Mouse (Mus musculus): ENCODE results near the gene Gm9970. TPM values are rescaled to one million over a fixed set of nuclear protein-coding genes. Genes with fewer than 3 reads are reported as not detected.

Gene Gm9970
- 1.0 and 1.3 TPM in 2 replicates for polyA plus RNA-seq (2015; fragmentation: Nextera tagmentation; extraction: Ambion mirVana)

GRCm38 (mm10) chr5:31240637-31241521, at the start of gene Gm9970, which contains the start of gene Nrbp1:
Gm9970 (minus strand) TSS chr5:31241232.
Nrbp1 (plus strand) TSS chr5:31240864.

GRCm38 (mm10) chr5:31251541-31252101, 10.6 kb upstream of the Gm9970 start, which contains the start of gene Krtcap3:
Krtcap3 (plus strand) TSS chr5:31251691.

GRCm38 (mm10) chr5:31220448-31221303, 20.4 kb downstream of the Gm9970 start, which contains the start of gene Ppm1g:
Ppm1g (minus strand) TSS chr5:31220687.

GRCm38 (mm10) chr5:31201742-31202590, 39.1 kb downstream of the Gm9970 start, which contains the start of gene Zfp513:
Zfp513 (minus strand) TSS chr5:31202303.

GRCm38 (mm10) chr5:31192939-31193630, 47.9 kb downstream of the Gm9970 start, which contains the start of the genes Snx17 and Eif2b4:
Snx17 (plus strand) TSS chr5:31193227.
Eif2b4 (minus strand) TSS chr5:31193430.

Other genes with a start within 250 kb of the Gm9970 start
- gene Atraid, start 192.9 kb downstream of the Gm9970 start, polyA plus RNA-seq (2015; fragmentation: Nextera tagmentation; extraction: Ambion mirVana), result 208 and 234 TPM in 2 replicates
- gene Slc5a6, start 192.3 kb downstream of the Gm9970 start, polyA plus RNA-seq (2015; fragmentation: Nextera tagmentation; extraction: Ambion mirVana), result 7.6 and 8.1 TPM in 2 replicates
- gene Cad, start 186.5 kb downstream of the Gm9970 start, polyA plus RNA-seq (2015; fragmentation: Nextera tagmentation; extraction: Ambion mirVana), result 7.7 and 8.9 TPM in 2 replicates
- gene Dnajc5g, start 134.9 kb downstream of the Gm9970 start, polyA plus RNA-seq (2015; fragmentation: Nextera tagmentation; extraction: Ambion mirVana), result not detected in 2 replicates
- gene Slc30a3, start 133.0 kb downstream of the Gm9970 start, polyA plus RNA-seq (2015; fragmentation: Nextera tagmentation; extraction: Ambion mirVana), result not detected in 2 replicates
- not detected in 2 replicates for gene Trim54, start 124.5 kb downstream of the Gm9970 start, polyA plus RNA-seq (2015; fragmentation: Nextera tagmentation; extraction: Ambion mirVana)
- not detected in 2 replicates for gene Ucn, start 102.4 kb downstream of the Gm9970 start, polyA plus RNA-seq (2015; fragmentation: Nextera tagmentation; extraction: Ambion mirVana)
- 60.7 and 61.3 TPM in 2 replicates for gene Mpv17, start 87.0 kb downstream of the Gm9970 start, polyA plus RNA-seq (2015; fragmentation: Nextera tagmentation; extraction: Ambion mirVana)
- 0.29 and 1.5 TPM in 2 replicates for gene Gm29609, start 61.3 kb downstream of the Gm9970 start, polyA plus RNA-seq (2015; fragmentation: Nextera tagmentation; extraction: Ambion mirVana)
- gene Gtf3c2, start 61.1 kb downstream of the Gm9970 start, polyA plus RNA-seq (2015; fragmentation: Nextera tagmentation; extraction: Ambion mirVana), result 21.8 and 27.1 TPM in 2 replicates
- gene Snx17, start 48.0 kb downstream of the Gm9970 start, polyA plus RNA-seq (2015; fragmentation: Nextera tagmentation; extraction: Ambion mirVana), result 106 and 108 TPM in 2 replicates
- 31.4 and 37.4 TPM in 2 replicates for gene Eif2b4, start 47.8 kb downstream of the Gm9970 start, polyA plus RNA-seq (2015; fragmentation: Nextera tagmentation; extraction: Ambion mirVana)
- gene Zfp513, start 38.9 kb downstream of the Gm9970 start, polyA plus RNA-seq (2015; fragmentation: Nextera tagmentation; extraction: Ambion mirVana), result 4.0 and 4.5 TPM in 2 replicates
- gene Ppm1g, start 20.5 kb downstream of the Gm9970 start, polyA plus RNA-seq (2015; fragmentation: Nextera tagmentation; extraction: Ambion mirVana), result 59.8 and 62.1 TPM in 2 replicates
- gene Nrbp1, start 368 bp downstream of the Gm9970 start, polyA plus RNA-seq (2015; fragmentation: Nextera tagmentation; extraction: Ambion mirVana), result 103 and 107 TPM in 2 replicates
- gene Krtcap3, start 10.5 kb upstream of the Gm9970 start, polyA plus RNA-seq (2015; fragmentation: Nextera tagmentation; extraction: Ambion mirVana), result 30.7 and 32.7 TPM in 2 replicates
- 9.7 and 12.7 TPM in 2 replicates for gene Ift172, start 49.9 kb upstream of the Gm9970 start, polyA plus RNA-seq (2015; fragmentation: Nextera tagmentation; extraction: Ambion mirVana)
- gene Fndc4, start 54.8 kb upstream of the Gm9970 start, polyA plus RNA-seq (2015; fragmentation: Nextera tagmentation; extraction: Ambion mirVana), result 12.9 and 13.2 TPM in 2 replicates
- 0.11 TPM in 1 of 2 replicates, not detected in the other for gene Gckr, start 56.2 kb upstream of the Gm9970 start, polyA plus RNA-seq (2015; fragmentation: Nextera tagmentation; extraction: Ambion mirVana)
- 16.1 and 17.2 TPM in 2 replicates for gene Zfp512, start 211.2 kb upstream of the Gm9970 start, polyA plus RNA-seq (2015; fragmentation: Nextera tagmentation; extraction: Ambion mirVana)
- not detected in 2 replicates for gene 4930548H24Rik, start 244.5 kb upstream of the Gm9970 start, polyA plus RNA-seq (2015; fragmentation: Nextera tagmentation; extraction: Ambion mirVana)